Mouse (Mus musculus) stomach, postnatal 0 days (tissue): Measurements from ENCODE around the gene Syndig1. TPM values are rescaled to one million over a fixed set of nuclear protein-coding genes. Genes with fewer than 3 reads are reported as not detected.

Experiments
- ATAC-seq: fragments of 200-750 bp; cut with Nextera tagmentation; 2 replicates; pipeline ENCODE4 v1.8.0; 2017; ENCODE audit not compliant: low FRiP score, low TSS enrichment
- DNase-seq: peaks from one replicate; pipeline ENCODE4 v3.0.0-alpha.2; 2016; ENCODE audit warnings: low spot score
- H3K27ac ChIP-seq: fragments of 300-500 bp; sonication (generic); replicated peaks from 2 replicates; pipeline ENCODE4 v1.5.1; 2014; ENCODE audit warnings: mild to moderate bottlenecking, control low read depth
- H3K27me3 ChIP-seq: fragments of 300-500 bp; sonication (generic); 2 replicates; pipeline ENCODE4 v1.6.1; 2014; ENCODE audit warnings: low read length; ENCODE audit not compliant: control insufficient read depth, insufficient read depth
- H3K36me3 ChIP-seq: fragments of 300-500 bp; sonication (generic); 2 replicates; pipeline ENCODE4 v1.6.1; 2014; ENCODE audit warnings: low read length, mixed read lengths; ENCODE audit not compliant: control insufficient read depth, insufficient read depth
- H3K4me1 ChIP-seq: fragments of 300-500 bp; sonication (generic); replicated peaks from 2 replicates; pipeline ENCODE4 v1.6.1; 2014; ENCODE audit warnings: antibody characterized with exemption; ENCODE audit not compliant: control insufficient read depth, insufficient read depth
- H3K4me2 ChIP-seq: fragments of 300-500 bp; sonication (generic); replicated peaks from 2 replicates; pipeline ENCODE4 v1.6.1; 2014; ENCODE audit warnings: low read depth, mild to moderate bottlenecking, control low read depth, moderate library complexity
- H3K4me3 ChIP-seq: fragments of 300-500 bp; sonication (generic); 2 replicates; pipeline ENCODE4 v1.5.1; 2014; ENCODE audit warnings: low read depth, low read length, control low read depth
- H3K9ac ChIP-seq: fragments of 300-500 bp; sonication (generic); 2 replicates; pipeline ENCODE4 v1.6.1; 2014; ENCODE audit warnings: mild to moderate bottlenecking, low read length, control low read depth, mixed read lengths
- H3K9me3 ChIP-seq: fragments of 300-500 bp; sonication (generic); 2 replicates; pipeline ENCODE4 v1.6.1; 2016; ENCODE audit warnings: low read length; ENCODE audit not compliant: control insufficient read depth
- CTCF ChIP-seq: IDR thresholded peaks from 2 replicates; pipeline ENCODE4 v1.5.1; 2016; ENCODE audit warnings: antibody characterized with exemption, low read depth, mild to moderate bottlenecking, moderate library complexity
- EP300 ChIP-seq: optimal IDR thresholded peaks from 2 replicates; pipeline ENCODE3; 2016; ENCODE audit warnings: antibody characterized with exemption
- WGBS: fragments of 180-500 bp; shearing (Covaris S2); extraction: QIAGEN DNeasy Blood & Tissue Kit; methylation state at CpG from one replicate; pipeline ENCODE4 v1.1.7; 2014; 5-methylcytosine and 5-hydroxymethylcytosine counted together
- polyA plus RNA-seq: library from polyadenylated mRNA; unstranded; fragments of >200 nt; fragmentation: Nextera tagmentation; extraction: Ambion mirVana; gene quantifications from 2 replicates; pipeline ENCODE4 v1.2.1, GENCODE M21; 2015

Syndig1 gene
- polyA plus RNA-seq, 1 experiment from 2014 or later: 7.2 TPM

- ATAC-seq (no peak), DNase-seq (no peak)
- Histone ChIP-seq H3K27me3 (no peaks in the 10 kb centered on the region), H3K4me1 (no peaks in the 10 kb centered on the region), H3K4me3 (no peak overlapping the region), H3K27ac (no peak overlapping the region), H3K4me2 (no peak overlapping the region), H3K9me3 (no peaks in the 10 kb centered on the region), H3K36me3 (no peaks in the 10 kb centered on the region), H3K9ac (no peak overlapping the region)
- TF ChIP-seq CTCF (no peak), EP300 (no peak)
These were observed 158.6 kb downstream of the Syndig1 start for GRCm38 (mm10) chr2:149987610-149988009.

GRCm38 (mm10) chr2:149991506-149991905 is 162.5 kb downstream of the Syndig1 start:
- Histone ChIP-seq H3K9me3 (no peaks in the 10 kb centered on the region), H3K4me2 (no peak overlapping the region), H3K27me3 (no peaks in the 10 kb centered on the region), H3K4me3 (no peak overlapping the region), H3K9ac (no peak overlapping the region), H3K36me3 (no peaks in the 10 kb centered on the region), H3K27ac (no peak overlapping the region), H3K4me1 (no peaks in the 10 kb centered on the region)
- DNase-seq (no peak), ATAC-seq (no peak)
- no peak for TF ChIP-seq EP300
- TF ChIP-seq CTCF: no peak
- 52% methylated on average over 2 of the region's 2 CpGs for WGBS

GRCm38 (mm10) chr2:149992921-149993320 is 163.9 kb downstream of the Syndig1 start:
- no peaks in the 10 kb centered on the region for H3K9me3 ChIP-seq
- H3K27ac ChIP-seq: no peak overlapping the region
- DNase-seq (no peak), ATAC-seq (no peak)
- no peaks in the 10 kb centered on the region for H3K4me1 ChIP-seq
- H3K4me3 ChIP-seq: no peak overlapping the region
- H3K36me3 ChIP-seq: no peaks in the 10 kb centered on the region
- TF ChIP-seq CTCF (no peak), EP300 (no peak)
- H3K9ac ChIP-seq: no peak overlapping the region
- no peak overlapping the region for H3K4me2 ChIP-seq
- H3K27me3 ChIP-seq: no peaks in the 10 kb centered on the region
- 74% methylated on average over 4 of the region's 4 CpGs for WGBS

GRCm38 (mm10) chr2:149996382-149996964 is 167.5 kb downstream of the Syndig1 start:
- Histone ChIP-seq H3K27me3 (no peaks in the 10 kb centered on the region), H3K36me3 (no peaks in the 10 kb centered on the region), H3K4me1 (no peaks in the 10 kb centered on the region), H3K4me3 (no peak overlapping the region), H3K9ac (no peak overlapping the region), H3K9me3 (no peaks in the 10 kb centered on the region), H3K4me2 (no peak overlapping the region), H3K27ac (no peak overlapping the region)
- 60% methylated on average over 5 of the region's 5 CpGs for WGBS
- no peak for DNase-seq
- TF ChIP-seq EP300 (no peak), CTCF (no peak)
- ATAC-seq: no peak

- Histone ChIP-seq H3K4me1 (no peaks in the 10 kb centered on the region), H3K9ac (no peak overlapping the region), H3K4me3 (no peak overlapping the region), H3K4me2 (no peak overlapping the region), H3K36me3 (no peaks in the 10 kb centered on the region), H3K27me3 (no peaks in the 10 kb centered on the region), H3K9me3 (no peaks in the 10 kb centered on the region), H3K27ac (no peak overlapping the region)
- TF ChIP-seq EP300 (no peak), CTCF (no peak)
- 50% methylated on average over 2 of the region's 2 CpGs for WGBS
- DNase-seq (no peak), ATAC-seq (no peak)
These were observed 168.6 kb downstream of the Syndig1 start for GRCm38 (mm10) chr2:149997657-149998056.

GRCm38 (mm10) chr2:149998373-149999108 is 169.5 kb downstream of the Syndig1 start:
- H3K4me2 ChIP-seq: no peak overlapping the region
- no peak overlapping the region for H3K27ac ChIP-seq
- DNase-seq: no peak
- ATAC-seq: no peak
- H3K9me3 ChIP-seq: no peaks in the 10 kb centered on the region
- TF ChIP-seq CTCF (peak; percentile 37), EP300 (no peak)
- 56% methylated on average over 4 of the region's 4 CpGs for WGBS
- H3K4me3 ChIP-seq: no peak overlapping the region
- H3K9ac ChIP-seq: no peak overlapping the region
- no peaks in the 10 kb centered on the region for H3K4me1 ChIP-seq
- H3K36me3 ChIP-seq: no peaks in the 10 kb centered on the region
- no peaks in the 10 kb centered on the region for H3K27me3 ChIP-seq
